Mouse (Mus musculus) ES-Bruce4 (cell line): ENCODE results near the gene Ffar1.

Experiments used
- EP300 ChIP-seq: IDR thresholded peaks from 2 replicates; pipeline ENCODE4 v1.6.1; 2011; ENCODE audit warnings: low read depth, low read length; ENCODE audit not compliant: insufficient read depth
- POLR2A ChIP-seq: IDR thresholded peaks from one replicate; pipeline ENCODE4 v1.8.1; 2011; ENCODE audit warnings: low read length; ENCODE audit not compliant: insufficient read depth

- no peak for TF ChIP-seq POLR2A
- 0 out of 2 replicates have a peak, but pooled peaks have one; percentile 10 for TF ChIP-seq EP300
Measured at GRCm38 (mm10) chr7:30844676-30845297, 16.6 kb downstream of the Ffar1 start.
